Mouse (Mus musculus): ENCODE measurements at regions not wholly inside any gene's neighbourhood (a gene's known extent, or its start where the extent isn't known, plus 50 kb on each side); places are given as distances from the start of the nearest gene placed in this dataset.

DNA sequence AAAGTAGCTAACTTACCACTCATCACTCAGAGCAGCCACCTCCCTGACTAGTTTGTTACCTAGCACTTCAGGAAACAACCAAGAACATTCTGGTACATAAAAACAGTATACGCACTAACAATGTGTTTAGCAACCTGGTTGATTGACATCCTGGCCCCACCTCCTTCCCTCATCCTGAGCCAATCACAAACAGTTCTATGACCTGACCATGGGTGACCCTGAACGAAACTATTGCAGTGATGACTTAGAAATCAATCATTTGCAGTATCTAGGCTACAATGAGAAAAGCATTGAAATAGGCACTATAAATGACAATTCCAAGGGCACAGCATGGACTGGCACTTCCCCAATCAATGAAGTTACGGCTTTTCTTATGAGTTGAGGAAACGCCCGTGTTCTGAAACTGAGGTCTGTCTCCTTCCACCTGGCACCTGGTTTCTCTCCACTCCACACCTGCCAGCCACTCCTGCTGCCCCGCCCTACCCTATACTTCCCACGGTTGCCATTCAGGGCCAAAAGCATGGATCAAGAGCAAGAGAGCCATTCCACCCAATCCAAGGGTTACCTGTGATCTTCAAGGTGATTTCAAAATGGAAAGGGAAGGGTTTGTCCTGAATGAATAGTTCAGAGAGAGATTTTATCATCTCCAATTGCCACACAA lies 162.9 kb upstream of the Lrig3 start:
- Histone ChIP-seq H3K27me3 (ENCODE audit: control insufficient read depth, insufficient read depth, low read length) (no peaks in the 10 kb centered on the region), H3K4me1 (ENCODE audit: control insufficient read depth, insufficient read depth, insufficient read length, low read length) (peaks cover 8% of the 10 kb centered on the region; the same call in 1 of the 2 replicates), H3K36me3 (ENCODE audit: control insufficient read depth, insufficient read depth, low read length) (no peaks in the 10 kb centered on the region), H3K4me3 (ENCODE audit: low read depth, low read length) (no peak overlapping the region), H3K27ac (ENCODE audit: insufficient read depth, low read depth, low read length) (peak overlapping the region; percentile 66)
- TF ChIP-seq CTCF (IDR thresholded peaks at IDR 0.05; ENCODE audit: extremely low read depth, insufficient read length, insufficient replicate concordance, low read depth, low read length) (no peak), POLR2A (IDR thresholded peaks at IDR 0.05; ENCODE audit: low read depth, low read length) (no peak)
- 32% methylated on average over 7 of the region's 7 CpGs for WGBS

DNA sequence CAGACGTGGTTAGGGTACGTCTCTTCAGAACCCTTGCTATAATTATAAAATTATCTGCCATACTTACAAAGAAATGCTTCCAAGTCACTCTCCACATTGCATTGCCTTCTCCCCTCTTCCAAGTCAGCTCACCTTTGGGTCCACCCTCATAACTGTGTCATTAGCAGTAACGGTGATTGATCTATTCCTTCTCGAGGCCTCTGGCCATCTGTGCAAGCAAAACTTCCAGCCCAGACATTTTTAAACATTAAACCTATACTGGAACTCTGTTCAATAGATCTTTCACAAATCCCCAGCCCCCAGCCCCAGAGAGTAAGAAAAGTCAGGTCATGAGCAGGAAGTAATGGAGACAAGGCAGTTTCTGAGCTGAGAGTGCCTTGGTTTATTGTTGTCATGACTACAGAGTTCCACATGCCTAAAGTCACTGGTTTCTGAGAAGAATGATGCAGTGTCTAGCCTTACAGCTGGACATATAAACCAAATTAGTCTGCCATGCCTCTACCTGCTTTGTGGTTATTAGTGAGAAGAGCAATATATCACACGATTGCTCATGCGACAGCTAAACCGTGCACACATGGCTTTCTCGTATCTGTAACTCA lies 156.1 kb upstream of the Lrig3 start:
- TF ChIP-seq POLR2A (IDR thresholded peaks at IDR 0.05; ENCODE audit: low read depth, low read length): no peak
- TF ChIP-seq CTCF (IDR thresholded peaks at IDR 0.05; ENCODE audit: extremely low read depth, insufficient read length, insufficient replicate concordance, low read depth, low read length): no peak
- Histone ChIP-seq H3K27ac (ENCODE audit: insufficient read depth, low read depth, low read length) (no peak overlapping the region), H3K4me3 (ENCODE audit: low read depth, low read length) (no peak overlapping the region), H3K4me1 (ENCODE audit: control insufficient read depth, insufficient read depth, insufficient read length, low read length) (no peaks in the 10 kb centered on the region), H3K27me3 (ENCODE audit: control insufficient read depth, insufficient read depth, low read length) (no peaks in the 10 kb centered on the region), H3K36me3 (ENCODE audit: control insufficient read depth, insufficient read depth, low read length) (no peaks in the 10 kb centered on the region)
- 85% methylated on average over 8 of the region's 8 CpGs for WGBS

DNA sequence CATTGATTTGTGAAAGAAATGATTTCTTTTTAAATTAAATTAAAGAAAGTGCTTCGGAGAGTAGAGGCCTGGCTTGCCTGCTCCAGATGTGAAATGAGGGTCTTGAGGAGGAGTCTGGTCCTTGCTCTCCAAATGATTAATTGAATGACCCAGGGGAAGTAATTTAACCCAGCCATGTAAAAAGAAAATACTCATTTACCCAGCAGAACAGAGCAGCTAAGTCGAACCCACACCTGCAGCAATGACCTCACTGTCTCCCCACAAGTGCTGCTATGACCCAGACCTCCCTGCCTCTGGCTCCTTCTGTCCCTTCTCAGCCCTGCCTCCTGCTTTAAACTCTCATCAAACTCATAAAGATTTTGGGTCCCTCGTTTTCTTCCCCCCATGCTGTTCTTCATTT lies 155.4 kb upstream of the Lrig3 start:
- Histone ChIP-seq H3K27me3 (ENCODE audit: control insufficient read depth, insufficient read depth, low read length) (no peaks in the 10 kb centered on the region), H3K36me3 (ENCODE audit: control insufficient read depth, insufficient read depth, low read length) (no peaks in the 10 kb centered on the region), H3K4me1 (ENCODE audit: control insufficient read depth, insufficient read depth, insufficient read length, low read length) (no peaks in the 10 kb centered on the region), H3K27ac (ENCODE audit: insufficient read depth, low read depth, low read length) (no peak overlapping the region), H3K4me3 (ENCODE audit: low read depth, low read length) (no peak overlapping the region)
- TF ChIP-seq POLR2A (IDR thresholded peaks at IDR 0.05; ENCODE audit: low read depth, low read length) (no peak), CTCF (IDR thresholded peaks at IDR 0.05; ENCODE audit: extremely low read depth, insufficient read length, insufficient replicate concordance, low read depth, low read length) (no peak)
- 68% methylated on average over 3 of the region's 3 CpGs for WGBS

DNA sequence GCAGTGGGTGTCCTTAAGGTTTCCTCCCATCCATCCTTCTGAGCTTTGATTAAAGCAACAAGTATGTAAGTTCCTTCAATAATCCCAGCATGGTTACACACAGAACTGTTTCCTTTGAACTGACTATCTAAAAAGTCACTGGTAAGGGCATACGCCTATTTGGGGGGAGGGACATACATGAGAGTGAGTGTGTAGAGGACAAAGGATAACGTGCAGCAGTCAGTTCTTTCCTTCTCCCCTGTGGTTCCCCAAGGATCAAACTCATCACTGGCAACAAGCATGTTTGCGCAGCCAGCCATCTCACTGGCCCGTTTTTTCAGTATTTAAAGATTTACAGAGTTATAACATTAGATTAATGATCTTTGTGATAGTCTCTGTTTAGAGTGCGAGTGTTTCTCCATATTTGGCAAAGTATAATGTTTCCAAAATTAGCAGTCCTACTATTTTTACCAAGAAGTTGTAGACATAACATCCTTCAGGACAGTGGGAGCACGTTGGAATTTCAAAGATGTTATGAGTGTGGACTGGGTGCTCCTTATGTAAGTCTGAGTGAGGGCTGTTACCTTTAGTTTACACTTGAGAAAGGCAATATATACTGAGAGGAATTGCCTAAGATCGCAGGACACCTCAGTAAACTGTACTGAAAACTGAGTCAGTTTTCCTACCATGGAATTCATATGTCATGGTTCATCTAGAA lies 151.6 kb upstream of the Lrig3 start:
- Histone ChIP-seq H3K4me1 (ENCODE audit: control insufficient read depth, insufficient read depth, insufficient read length, low read length) (no peaks in the 10 kb centered on the region), H3K4me3 (ENCODE audit: low read depth, low read length) (no peak overlapping the region), H3K36me3 (ENCODE audit: control insufficient read depth, insufficient read depth, low read length) (no peaks in the 10 kb centered on the region), H3K27me3 (ENCODE audit: control insufficient read depth, insufficient read depth, low read length) (no peaks in the 10 kb centered on the region), H3K27ac (ENCODE audit: insufficient read depth, low read depth, low read length) (no peak overlapping the region)
- TF ChIP-seq POLR2A (IDR thresholded peaks at IDR 0.05; ENCODE audit: low read depth, low read length): no peak
- no peak for TF ChIP-seq CTCF (IDR thresholded peaks at IDR 0.05; ENCODE audit: extremely low read depth, insufficient read length, insufficient replicate concordance, low read depth, low read length)
- WGBS: 69% methylated on average over 7 of the region's 7 CpGs

- Histone ChIP-seq H3K27ac (ENCODE audit: insufficient read depth, low read depth, low read length) (no peak overlapping the region), H3K4me3 (ENCODE audit: low read depth, low read length) (no peak overlapping the region), H3K36me3 (ENCODE audit: control insufficient read depth, insufficient read depth, low read length) (no peaks in the 10 kb centered on the region), H3K27me3 (ENCODE audit: control insufficient read depth, insufficient read depth, low read length) (no peaks in the 10 kb centered on the region), H3K4me1 (ENCODE audit: control insufficient read depth, insufficient read depth, insufficient read length, low read length) (peaks cover 2% of the 10 kb centered on the region; the same call in 1 of the 2 replicates)
- no peak for TF ChIP-seq POLR2A (IDR thresholded peaks at IDR 0.05; ENCODE audit: low read depth, low read length)
- TF ChIP-seq CTCF (IDR thresholded peaks at IDR 0.05; ENCODE audit: extremely low read depth, insufficient read length, insufficient replicate concordance, low read depth, low read length): no peak
- 52% methylated on average over 5 of the region's 5 CpGs for WGBS
Measured at GRCm38 (mm10) chr10:125832134-125832533, 133.8 kb upstream of the Lrig3 start.

DNA sequence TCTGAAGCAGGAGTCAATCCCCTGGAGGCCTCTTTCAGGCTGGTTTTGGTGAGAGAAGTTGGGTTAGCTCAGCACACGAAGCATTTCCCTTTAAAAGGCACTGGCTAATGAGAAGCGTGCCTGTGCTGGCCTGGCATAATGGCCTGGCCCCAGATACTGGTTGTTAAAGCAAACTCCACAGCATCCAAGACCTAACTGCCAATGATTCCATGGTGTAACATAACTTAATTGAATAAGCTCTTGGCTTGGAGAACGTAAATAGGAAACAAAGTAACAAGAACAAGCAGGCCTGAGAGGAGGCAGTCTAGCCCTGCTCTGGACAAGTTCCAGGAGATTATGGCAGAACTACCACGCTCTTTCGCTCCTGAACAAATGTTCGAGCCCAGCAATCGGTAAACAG lies 133.2 kb upstream of the Lrig3 start:
- WGBS: 79% methylated on average over 7 of the region's 7 CpGs

DNA sequence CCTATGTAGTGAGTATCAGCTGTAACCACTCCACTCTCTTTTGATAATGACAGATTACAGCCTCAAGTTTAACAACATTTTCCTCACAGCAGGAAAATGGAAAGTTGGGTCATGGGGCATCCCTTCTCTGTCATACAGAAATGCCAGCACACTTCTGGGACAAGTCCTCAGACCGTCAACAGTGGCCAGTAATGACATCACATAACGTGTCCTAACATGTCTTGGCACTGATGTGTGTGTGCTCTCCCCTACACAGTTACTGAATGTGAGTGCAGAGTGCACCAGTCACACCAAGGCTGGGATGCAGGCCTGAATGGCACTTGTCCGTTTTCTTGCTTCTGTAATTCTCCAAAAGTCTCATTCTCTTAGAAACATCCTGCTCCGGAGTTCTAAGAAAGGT lies 132.0 kb upstream of the Lrig3 start:
- Histone ChIP-seq H3K27ac (ENCODE audit: insufficient read depth, low read depth, low read length) (no peak overlapping the region), H3K4me1 (ENCODE audit: control insufficient read depth, insufficient read depth, insufficient read length, low read length) (peaks cover 2% of the 10 kb centered on the region; the same call in 1 of the 2 replicates), H3K27me3 (ENCODE audit: control insufficient read depth, insufficient read depth, low read length) (no peaks in the 10 kb centered on the region), H3K36me3 (ENCODE audit: control insufficient read depth, insufficient read depth, low read length) (no peaks in the 10 kb centered on the region), H3K4me3 (ENCODE audit: low read depth, low read length) (no peak overlapping the region)
- TF ChIP-seq CTCF (IDR thresholded peaks at IDR 0.05; ENCODE audit: extremely low read depth, insufficient read length, insufficient replicate concordance, low read depth, low read length) (no peak), POLR2A (IDR thresholded peaks at IDR 0.05; ENCODE audit: low read depth, low read length) (no peak)
- WGBS: 84% methylated on average over 4 of the region's 4 CpGs

More for the DNA sequence above, 133.2 kb upstream of the Lrig3 start:
- no peaks in the 10 kb centered on the region for H3K27me3 ChIP-seq (ENCODE audit: control insufficient read depth, insufficient read depth, low read length)
- H3K36me3 ChIP-seq (ENCODE audit: control insufficient read depth, insufficient read depth, low read length): no peaks in the 10 kb centered on the region
- H3K4me3 ChIP-seq (ENCODE audit: low read depth, low read length): no peak overlapping the region
- TF ChIP-seq CTCF (IDR thresholded peaks at IDR 0.05; ENCODE audit: extremely low read depth, insufficient read length, insufficient replicate concordance, low read depth, low read length): no peak
- TF ChIP-seq POLR2A (IDR thresholded peaks at IDR 0.05; ENCODE audit: low read depth, low read length): no peak
- H3K4me1 ChIP-seq (ENCODE audit: control insufficient read depth, insufficient read depth, insufficient read length, low read length): peaks cover 2% of the 10 kb centered on the region; the same call in 1 of the 2 replicates
- no peak overlapping the region for H3K27ac ChIP-seq (ENCODE audit: insufficient read depth, low read depth, low read length)
